Mouse (Mus musculus) lung, adult 2 months (tissue): ENCODE data around the gene Zbtb7b.

Source experiments
- CTCF ChIP-seq: fragments of 200-500 bp; IDR thresholded peaks from 2 replicates; pipeline ENCODE4 v1.5.1; 2011; ENCODE audit warnings: mild to moderate bottlenecking, low read length, control low read depth; ENCODE audit not compliant: insufficient read depth
- POLR2A ChIP-seq: fragments of 200-500 bp; IDR thresholded peaks from 2 replicates; pipeline ENCODE4 v1.6.1; 2011; ENCODE audit warnings: low read depth, mild to moderate bottlenecking, control low read depth, low read length, borderline replicate concordance; ENCODE audit errors: extremely low read depth

- TF ChIP-seq CTCF (no peak), POLR2A (no peak)
Observed at GRCm38 (mm10) chr3:89424416-89425140, 30.0 kb upstream of the Zbtb7b start.
